Mouse (Mus musculus) ES-Bruce4 (cell line): ENCODE results near the gene Dgkz. TPM values are rescaled to one million over a fixed set of nuclear protein-coding genes. Genes with fewer than 3 reads are reported as not detected.

Source experiments
- H3K27ac ChIP-seq: 2 replicates; pipeline ENCODE4 v1.5.1; 2012; ENCODE audit warnings: low read length, inconsistent platforms; ENCODE audit not compliant: insufficient read depth
- H3K27me3 ChIP-seq: 2 replicates; pipeline ENCODE4 v1.6.1; 2012; ENCODE audit warnings: mild to moderate bottlenecking, low read length, inconsistent platforms; ENCODE audit not compliant: control insufficient read depth, poor library complexity, insufficient read depth, severe bottlenecking
- H3K36me3 ChIP-seq: 2 replicates; pipeline ENCODE4 v1.6.1; 2012; ENCODE audit warnings: inconsistent platforms, mild to moderate bottlenecking, low read length, moderate library complexity; ENCODE audit not compliant: control insufficient read depth, poor library complexity, insufficient read depth, severe bottlenecking
- H3K4me1 ChIP-seq: one replicate; pipeline ENCODE4 v1.8.1; 2011; ENCODE audit warnings: low read length; ENCODE audit not compliant: control insufficient read depth, insufficient read depth
- H3K4me3 ChIP-seq: 2 replicates; pipeline ENCODE4 v1.5.1; 2011; ENCODE audit warnings: low read depth, mild to moderate bottlenecking, low read length
- H3K9ac ChIP-seq: 2 replicates; pipeline ENCODE4 v1.6.1; 2012; ENCODE audit warnings: low read depth, mild to moderate bottlenecking, inconsistent platforms; ENCODE audit not compliant: poor library complexity, severe bottlenecking
- H3K9me3 ChIP-seq: replicated peaks from 2 replicates; pipeline ENCODE4 v1.6.1; 2012; ENCODE audit warnings: mild to moderate bottlenecking, low read length, inconsistent platforms; ENCODE audit not compliant: control insufficient read depth, poor library complexity, insufficient read depth, severe bottlenecking
- CTCF ChIP-seq: IDR thresholded peaks from one replicate; pipeline ENCODE4 v1.8.1; 2011; ENCODE audit warnings: low read depth, low read length
- EP300 ChIP-seq: IDR thresholded peaks from 2 replicates; pipeline ENCODE4 v1.6.1; 2011; ENCODE audit warnings: low read depth, low read length; ENCODE audit not compliant: insufficient read depth
- POLR2A ChIP-seq: IDR thresholded peaks from one replicate; pipeline ENCODE4 v1.8.1; 2011; ENCODE audit warnings: low read length; ENCODE audit not compliant: insufficient read depth
- polyA plus RNA-seq: library from polyadenylated mRNA; stranded (reverse); fragments of >200 nt; gene quantifications from 2 replicates; pipeline ENCODE4 v1.2.4, GENCODE M21; 2011; ENCODE audit warnings: low read depth; ENCODE audit not compliant: missing spikeins, insufficient read depth, insufficient read length

The Dgkz gene
- polyA plus RNA-seq, 1 experiment = 28.1 TPM

DNA sequence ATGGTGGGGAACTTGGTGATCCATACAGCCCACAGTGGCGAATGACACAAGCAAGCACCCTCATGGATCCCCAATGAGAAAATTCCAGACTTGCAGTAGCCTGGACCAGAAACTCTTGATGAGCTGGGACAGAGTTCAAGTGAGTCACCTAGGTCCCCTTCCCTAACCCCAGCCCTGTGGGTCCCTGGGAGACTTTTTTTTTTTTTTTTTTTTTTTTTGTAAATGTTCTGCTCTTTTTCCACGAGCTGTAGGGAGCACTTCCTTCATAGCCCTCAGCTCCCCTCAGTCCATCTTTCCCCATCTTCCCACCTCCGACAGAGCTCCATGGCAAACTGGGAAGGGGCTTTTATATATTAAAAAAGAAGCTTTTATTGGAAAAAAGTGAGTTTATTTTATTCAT is 46.2 kb downstream of the Dgkz start:
- TF ChIP-seq CTCF (no peak), EP300 (no peak), POLR2A (no peak)
- Histone ChIP-seq H3K27me3 (no peaks in the 10 kb centered on the region), H3K4me1 (peaks cover 8% of the 10 kb centered on the region), H3K9ac (peak overlapping the region; percentile 46; the same call in 1 of the 2 replicates), H3K27ac (no peak overlapping the region), H3K36me3 (no peaks in the 10 kb centered on the region), H3K9me3 (no peaks in the 10 kb centered on the region), H3K4me3 (no peak overlapping the region)

DNA sequence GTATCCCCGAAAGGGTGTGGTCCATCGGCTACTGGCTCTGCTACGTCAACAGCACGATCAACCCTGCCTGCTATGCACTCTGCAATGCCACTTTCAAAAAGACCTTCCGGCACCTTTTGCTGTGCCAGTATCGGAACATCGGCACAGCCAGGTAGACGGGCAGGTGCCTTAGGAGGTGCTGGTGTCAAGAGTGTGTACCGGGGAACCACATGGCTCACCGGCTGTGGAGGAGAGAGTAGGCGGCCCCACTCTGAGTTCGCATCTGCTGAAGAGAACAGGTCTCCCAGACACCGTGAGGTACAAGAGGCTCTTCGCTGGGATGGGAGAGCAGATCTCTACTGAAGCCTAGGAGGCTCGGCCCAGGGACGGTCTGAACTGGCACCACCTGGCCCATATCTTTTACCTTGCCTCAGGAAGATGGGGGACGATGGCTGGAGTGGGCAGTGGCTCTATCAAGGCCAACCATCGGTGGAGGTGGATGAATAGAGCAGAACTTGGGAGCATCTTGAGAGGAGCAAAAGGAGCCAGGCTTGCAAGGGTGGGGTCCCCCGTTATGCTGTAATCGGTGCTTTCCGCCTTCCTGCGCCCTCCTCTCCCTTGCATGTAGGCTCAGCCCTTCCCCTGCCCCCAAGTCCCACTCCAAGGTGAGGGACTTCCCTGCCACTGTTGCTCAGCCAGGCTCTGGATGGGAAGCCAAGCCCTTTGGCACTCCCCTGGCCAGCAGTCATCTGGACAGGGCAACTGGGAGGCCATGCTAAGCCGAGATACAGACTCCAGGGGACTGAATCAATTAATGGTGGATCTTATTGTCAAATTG is 46.9 kb downstream of the Dgkz start:
- no peaks in the 10 kb centered on the region for H3K36me3 ChIP-seq
- H3K27me3 ChIP-seq = no peaks in the 10 kb centered on the region
- TF ChIP-seq POLR2A = no peak
- no peak for TF ChIP-seq CTCF
- peak overlapping the region; percentile 57 for H3K4me3 ChIP-seq
- peaks cover 8% of the 10 kb centered on the region for H3K4me1 ChIP-seq
- H3K9me3 ChIP-seq = no peaks in the 10 kb centered on the region
- no peak overlapping the region for H3K9ac ChIP-seq
- no peak overlapping the region for H3K27ac ChIP-seq

DNA sequence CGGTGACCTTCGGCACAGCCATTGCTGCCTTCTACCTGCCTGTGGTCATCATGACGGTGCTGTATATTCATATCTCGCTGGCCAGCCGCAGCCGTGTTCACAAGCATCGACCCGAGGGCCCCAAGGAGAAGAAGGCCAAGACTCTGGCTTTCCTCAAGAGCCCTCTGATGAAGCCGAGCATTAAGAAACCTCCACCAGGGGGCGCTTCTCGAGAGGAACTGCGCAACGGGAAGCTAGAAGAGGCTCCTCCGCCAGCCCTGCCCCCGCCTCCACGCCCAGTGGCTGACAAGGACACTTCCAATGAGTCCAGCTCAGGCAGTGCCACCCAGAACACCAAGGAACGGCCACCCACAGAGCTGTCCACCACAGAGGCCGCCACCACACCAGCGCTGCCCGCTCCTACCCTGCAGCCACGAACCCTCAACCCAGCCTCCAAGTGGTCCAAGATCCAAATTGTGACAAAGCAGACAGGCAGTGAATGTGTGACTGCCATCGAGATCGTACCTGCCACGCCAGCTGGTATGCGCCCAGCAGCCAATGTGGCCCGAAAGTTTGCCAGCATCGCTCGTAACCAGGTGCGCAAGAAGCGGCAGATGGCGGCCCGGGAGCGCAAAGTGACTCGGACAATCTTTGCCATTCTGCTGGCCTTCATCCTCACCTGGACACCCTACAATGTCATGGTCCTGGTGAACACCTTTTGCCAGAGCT is 47.7 kb downstream of the Dgkz start:
- Histone ChIP-seq H3K36me3 (no peaks in the 10 kb centered on the region), H3K4me3 (peak overlapping the region; percentile 61), H3K27ac (no peak overlapping the region), H3K4me1 (peaks cover 6% of the 10 kb centered on the region), H3K9me3 (no peaks in the 10 kb centered on the region), H3K9ac (no peak overlapping the region), H3K27me3 (0 out of 2 replicates have a peak, but pooled peaks cover under 1% of the 10 kb centered on the region)
- TF ChIP-seq CTCF = peak; percentile 71
- no peak for TF ChIP-seq EP300
- no peak for TF ChIP-seq POLR2A

DNA sequence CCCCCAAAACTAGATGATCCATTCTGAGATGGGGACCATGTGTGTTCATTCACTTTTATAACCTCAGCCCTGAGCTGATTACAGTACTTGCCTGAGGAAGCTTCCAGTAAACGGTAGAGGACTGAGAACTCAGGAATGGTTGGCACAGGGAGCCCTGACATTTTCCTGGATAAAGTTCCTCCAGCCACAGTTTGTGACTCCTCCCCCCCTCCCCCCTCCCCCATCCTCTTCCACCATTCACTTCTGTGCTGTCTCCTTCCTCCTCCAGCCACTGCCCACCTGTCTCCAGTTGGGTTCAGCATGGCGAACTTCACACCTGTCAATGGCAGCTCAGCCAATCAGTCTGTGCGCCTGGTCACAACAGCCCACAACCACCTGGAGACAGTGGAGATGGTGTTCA is 48.7 kb downstream of the Dgkz start, which contains the start of gene Chrm4:
Gene Chrm4, plus strand, starts transcription at position 301 of the 400 bp plus-strand sequence.
- Histone ChIP-seq H3K9ac (no peak within 1 kb of the TSS), H3K36me3 (no peaks in the 10 kb centered on the region), H3K9me3 (no peaks in the 10 kb centered on the region), H3K4me3 (peak within 1 kb of the TSS; percentile 61), H3K27me3 (peaks cover 9% of the 10 kb centered on the region; the same call in 1 of the 2 replicates), H3K4me1 (peaks cover 6% of the 10 kb centered on the region), H3K27ac (no peak within 1 kb of the TSS)
- no peak for TF ChIP-seq EP300

DNA sequence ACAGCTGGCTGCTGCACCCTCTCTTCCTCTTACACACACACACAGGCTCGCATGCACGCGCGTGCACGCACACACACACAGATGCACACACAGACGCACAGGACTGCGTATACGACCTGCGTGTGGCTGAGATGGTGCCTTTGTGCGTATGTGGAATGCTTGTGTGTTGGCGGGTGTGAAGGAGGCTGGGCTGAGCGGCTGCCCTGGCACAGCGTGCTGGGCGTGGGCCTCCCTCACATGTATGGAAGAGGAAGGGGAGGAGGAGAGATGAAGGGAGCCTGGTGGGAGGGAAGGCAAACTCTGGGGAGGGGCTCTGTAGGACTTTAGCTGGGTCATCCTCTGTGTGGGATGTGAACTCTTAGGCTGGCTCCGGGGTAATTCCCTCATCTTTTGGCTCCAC is 50.2 kb downstream of the Dgkz start:
- H3K9me3 ChIP-seq = no peaks in the 10 kb centered on the region
- H3K27me3 ChIP-seq = peaks cover 9% of the 10 kb centered on the region; the same call in 1 of the 2 replicates
- no peaks in the 10 kb centered on the region for H3K36me3 ChIP-seq
- no peak overlapping the region for H3K9ac ChIP-seq
- H3K4me3 ChIP-seq = no peak overlapping the region
- no peak overlapping the region for H3K27ac ChIP-seq
- TF ChIP-seq EP300 (no peak), POLR2A (no peak), CTCF (no peak)
- H3K4me1 ChIP-seq = peaks cover 6% of the 10 kb centered on the region

DNA sequence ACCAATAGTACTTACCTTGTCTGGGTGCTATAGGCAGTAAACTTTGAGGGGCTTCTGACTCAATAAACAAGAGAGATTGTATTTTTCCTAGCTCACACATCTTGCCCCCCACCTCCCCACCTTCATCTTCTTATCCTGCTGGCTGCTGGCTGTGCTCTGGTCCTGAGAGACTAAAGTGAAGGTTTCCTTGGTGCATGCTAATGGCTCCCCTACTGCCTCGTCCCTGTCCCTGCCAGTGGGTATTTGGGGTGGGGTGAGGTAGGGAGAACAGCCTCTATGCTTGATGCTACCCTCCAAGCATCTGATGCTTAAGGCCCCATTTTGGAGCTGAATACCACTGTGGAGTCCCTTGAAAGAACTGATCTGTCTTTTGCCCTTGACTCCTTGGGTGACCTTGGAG is 50.9 kb downstream of the Dgkz start:
- Histone ChIP-seq H3K4me3 (no peak overlapping the region), H3K27ac (no peak overlapping the region), H3K9ac (no peak overlapping the region), H3K36me3 (no peaks in the 10 kb centered on the region), H3K27me3 (peaks cover 9% of the 10 kb centered on the region; the same call in 1 of the 2 replicates), H3K9me3 (no peaks in the 10 kb centered on the region), H3K4me1 (peaks cover 6% of the 10 kb centered on the region)
- TF ChIP-seq EP300 (no peak), CTCF (no peak), POLR2A (no peak)
